Mouse (Mus musculus) bone marrow, adult 2 months (tissue): ENCODE measurements at regions not wholly inside any gene's neighbourhood (a gene's known extent, or its start where the extent isn't known, plus 50 kb on each side); places are given as distances from the start of the nearest gene placed in this dataset.

Experiments used
- CTCF ChIP-seq: fragments of 200-500 bp; IDR thresholded peaks from 2 replicates; pipeline ENCODE4 v1.5.1; 2011; ENCODE audit warnings: low read length, control low read depth; ENCODE audit not compliant: control insufficient read depth, insufficient read depth
- POLR2A ChIP-seq: fragments of 200-500 bp; IDR thresholded peaks from 2 replicates; pipeline ENCODE4 v1.6.1; 2011; ENCODE audit warnings: low read depth, mild to moderate bottlenecking, control low read depth, low read length, borderline replicate concordance; ENCODE audit not compliant: control insufficient read depth

DNA sequence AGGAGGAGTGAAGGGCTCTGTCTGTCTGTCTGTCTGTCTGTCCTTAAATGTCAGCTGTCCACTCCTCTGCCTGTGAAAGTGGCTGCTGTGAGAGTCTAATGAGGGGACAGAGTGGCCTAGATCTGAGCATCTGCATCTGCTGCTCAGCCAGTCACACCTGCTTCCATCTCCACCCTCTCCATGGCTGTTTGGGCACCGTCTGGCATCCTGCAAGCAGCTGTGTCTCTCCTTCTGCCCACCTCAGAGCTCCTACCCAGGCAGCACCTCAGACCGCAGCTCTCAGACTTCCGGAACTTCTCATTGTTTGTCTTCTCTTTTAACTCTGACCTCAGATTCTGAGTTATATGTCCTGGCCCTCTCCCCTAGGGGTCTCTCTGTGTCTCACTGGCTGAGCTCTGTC is 159.2 kb downstream of the Gm26897 start:
- no peak for TF ChIP-seq CTCF
- TF ChIP-seq POLR2A: no peak
